Comparison of ENCODE assay signal across 9 mouse cellular contexts in the genomic region with DNA sequence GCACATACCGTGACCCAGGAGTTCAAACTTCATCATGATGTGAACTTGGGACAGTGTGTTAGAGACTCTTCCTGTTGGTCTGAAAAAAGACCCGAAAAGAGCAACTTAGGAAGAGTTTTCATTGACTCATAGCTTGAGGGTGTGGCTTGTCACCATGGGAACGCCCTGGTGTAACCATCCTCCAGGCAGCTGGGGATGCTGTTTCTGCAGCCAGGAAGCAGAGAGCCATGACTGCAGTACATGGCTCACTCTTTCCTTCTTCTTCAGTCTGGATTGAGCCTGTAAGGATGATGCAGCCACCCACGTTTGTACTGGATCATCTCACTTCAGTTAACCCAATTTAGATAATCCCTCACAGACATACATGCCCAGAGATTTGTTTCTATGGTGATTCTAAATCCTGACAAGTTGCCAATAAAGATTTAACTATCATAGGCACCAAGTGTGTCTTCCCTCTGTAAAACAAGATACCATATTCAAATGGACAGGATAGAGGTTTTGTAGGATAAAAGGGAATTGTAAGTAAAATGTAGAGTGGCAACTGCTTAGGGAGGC.
A peak's percentile ranks its signal among the peaks of the same experiment; 100 is the strongest.
DNase-seq lines count a peak whose midpoint lies in the region; ATAC-seq lines count a peak whose summit lies in the region.
"Had no signal": no experiment of that assay in that cellular context is flagged by ENCODE, and none has a peak within 500 bp of the region (broad histone marks: within the 10 kb centered on the region; RNA-seq: fewer than 3 reads in every experiment).

No protein-coding gene starts in this region.

- 65% methylated on average over 4 of the region's 4 CpGs for WGBS in forebrain, embryonic 10.5 days
- 58% methylated on average over 4 of the region's 4 CpGs for WGBS in forebrain, embryonic 16.5 days
- 56% methylated on average over 4 of the region's 4 CpGs for WGBS in midbrain, embryonic 10.5 days
- WGBS in midbrain, embryonic 15.5 days: 63% methylated on average over 4 of the region's 4 CpGs

- H3K4me3 ChIP-seq in forebrain, embryonic 10.5 days: no peak overlapping the region
- no peak overlapping the region for H3K4me3 ChIP-seq in forebrain, embryonic 16.5 days (replicated peaks; ENCODE audit: low read length)
- no peak overlapping the region for H3K4me3 ChIP-seq in midbrain, embryonic 10.5 days
- H3K4me3 ChIP-seq in midbrain, embryonic 15.5 days: no peak overlapping the region
- H3K4me3 ChIP-seq: embryonic facial prominence, embryonic 13.5 days had no signal

- no peaks in the 10 kb centered on the region for H3K27me3 ChIP-seq in forebrain, embryonic 10.5 days (ENCODE audit: poor library complexity, severe bottlenecking)
- H3K27me3 ChIP-seq in forebrain, embryonic 16.5 days (replicated peaks; ENCODE audit: control insufficient read depth, insufficient read depth, low read length): no peaks in the 10 kb centered on the region
- H3K27me3 ChIP-seq in midbrain, embryonic 10.5 days (ENCODE audit: low read depth, poor library complexity, severe bottlenecking): peaks cover 22% of the 10 kb centered on the region; the same call in 1 of the 2 replicates
- H3K27me3 ChIP-seq in midbrain, embryonic 15.5 days (replicated peaks): no peaks in the 10 kb centered on the region
- H3K27me3 ChIP-seq: embryonic facial prominence, embryonic 13.5 days had no signal

- H3K27ac ChIP-seq in forebrain, embryonic 10.5 days: no peak overlapping the region
- H3K27ac ChIP-seq in forebrain, embryonic 16.5 days (ENCODE audit: low read length): no peak overlapping the region
- no peak overlapping the region for H3K27ac ChIP-seq in midbrain, embryonic 10.5 days (replicated peaks)
- H3K27ac ChIP-seq in midbrain, embryonic 15.5 days: no peak overlapping the region
- H3K27ac ChIP-seq: embryonic facial prominence, embryonic 13.5 days had no signal

- H3K9me3 ChIP-seq in forebrain, embryonic 10.5 days: no peaks in the 10 kb centered on the region
- H3K9me3 ChIP-seq in forebrain, embryonic 16.5 days (ENCODE audit: control insufficient read depth, low read length): no peaks in the 10 kb centered on the region
- H3K9me3 ChIP-seq in midbrain, embryonic 10.5 days (replicated peaks): no peaks in the 10 kb centered on the region
- no peaks in the 10 kb centered on the region for H3K9me3 ChIP-seq in midbrain, embryonic 15.5 days
- H3K9me3 ChIP-seq: embryonic facial prominence, embryonic 13.5 days had no signal

- DNase-seq in forebrain, embryonic 10.5 days (ENCODE audit: extremely low spot score, low spot score): peak; percentile 17
- peak; percentile 47 for DNase-seq in midbrain, embryonic 10.5 days (ENCODE audit: low spot score)
- DNase-seq in kidney, postnatal 25 days: peak; percentile 49 to 64
- peak; percentile 55 to 74 for DNase-seq in thymus, postnatal 36 days
- DNase-seq in right cerebral cortex, postnatal 36 days (ENCODE audit: low spot score in 2 of 2): no peak
- DNase-seq in ovary, postnatal 14 days (ENCODE audit: low spot score): no peak

- no peak overlapping the region for H3K9ac ChIP-seq in forebrain, embryonic 16.5 days (replicated peaks; ENCODE audit: low read depth, low read length)
- no peak overlapping the region for H3K9ac ChIP-seq in midbrain, embryonic 15.5 days
- H3K9ac ChIP-seq: embryonic facial prominence, embryonic 13.5 days had no signal

- H3K4me1 ChIP-seq in forebrain, embryonic 10.5 days: peaks cover 54% of the 10 kb centered on the region
- H3K4me1 ChIP-seq in forebrain, embryonic 16.5 days (replicated peaks; ENCODE audit: control insufficient read depth, insufficient read depth, low read length): peaks cover 24% of the 10 kb centered on the region
- peaks cover 49% of the 10 kb centered on the region for H3K4me1 ChIP-seq in midbrain, embryonic 10.5 days
- H3K4me1 ChIP-seq in midbrain, embryonic 15.5 days: peaks cover 17% of the 10 kb centered on the region

- H3K36me3 ChIP-seq in forebrain, embryonic 10.5 days (replicated peaks): no peaks in the 10 kb centered on the region
- H3K36me3 ChIP-seq in forebrain, embryonic 16.5 days (ENCODE audit: control insufficient read depth, insufficient read depth): no peaks in the 10 kb centered on the region
- no peaks in the 10 kb centered on the region for H3K36me3 ChIP-seq in midbrain, embryonic 10.5 days
- no peaks in the 10 kb centered on the region for H3K36me3 ChIP-seq in midbrain, embryonic 15.5 days (replicated peaks)
- H3K36me3 ChIP-seq: embryonic facial prominence, embryonic 13.5 days had no signal

- ATAC-seq in forebrain, embryonic 16.5 days: no peak
- ATAC-seq in midbrain, embryonic 15.5 days (replicated peaks): no peak

- H3K4me2 ChIP-seq in forebrain, embryonic 16.5 days (ENCODE audit: low read length): no peak overlapping the region
- H3K4me2 ChIP-seq in midbrain, embryonic 15.5 days: no peak overlapping the region
- H3K4me2 ChIP-seq: embryonic facial prominence, embryonic 13.5 days had no signal

Comparison
In these comparisons a context has a peak if more than half of its experiments do, and no peak if none do; other contexts are left out.
1. DNase-seq: peak in forebrain, embryonic 10.5 days (single experiment), midbrain, embryonic 10.5 days (single experiment), kidney, postnatal 25 days (2 of 2) and thymus, postnatal 36 days (2 of 2); none in right cerebral cortex, postnatal 36 days (0 of 2) and ovary, postnatal 14 days (single experiment).